Mouse (Mus musculus) cerebellum, adult 2 months (tissue): ENCODE data around the gene Fndc7. TPM values are rescaled to one million over a fixed set of nuclear protein-coding genes. Genes with fewer than 3 reads are reported as not detected.

Experiments used
- DNase-seq, 2 experiments: peaks; one replicate each; pipeline ENCODE4 v3.0.0; 2021
- H3K27ac ChIP-seq: fragments of 200-500 bp; 2 replicates; pipeline ENCODE4 v1.5.1; 2012; ENCODE audit warnings: low read length, control low read depth, inconsistent platforms; ENCODE audit not compliant: insufficient read depth
- H3K27me3 ChIP-seq: fragments of 200-500 bp; 2 replicates; pipeline ENCODE4 v1.6.1; 2012; ENCODE audit warnings: inconsistent platforms, mild to moderate bottlenecking, low read length, moderate library complexity; ENCODE audit not compliant: control insufficient read depth, insufficient read depth
- H3K4me1 ChIP-seq: fragments of 200-500 bp; 2 replicates; pipeline ENCODE4 v1.6.1; 2011; ENCODE audit warnings: low read length; ENCODE audit not compliant: control insufficient read depth, insufficient read depth
- H3K4me3 ChIP-seq: fragments of 200-500 bp; replicated peaks from 2 replicates; pipeline ENCODE3; 2011; ENCODE audit warnings: mild to moderate bottlenecking, low read depth, low read length, control low read depth; ENCODE audit not compliant: insufficient read depth
- CTCF ChIP-seq: fragments of 200-500 bp; IDR thresholded peaks from 2 replicates; pipeline ENCODE4 v1.5.1; 2011; ENCODE audit warnings: low read depth, mild to moderate bottlenecking, control low read depth, low read length, moderate library complexity, borderline replicate concordance; ENCODE audit not compliant: insufficient read depth
- POLR2A ChIP-seq: fragments of 200-500 bp; IDR thresholded peaks from 2 replicates; pipeline ENCODE4 v1.6.1; 2011; ENCODE audit warnings: low read length, control low read depth, borderline replicate concordance; ENCODE audit not compliant: insufficient read depth
- WGBS: fragments of 180-500 bp; shearing (Covaris S2); methylation state at CpG from one replicate; pipeline ENCODE4 v1.1.7; 2018; 5-methylcytosine and 5-hydroxymethylcytosine counted together
- polyA plus RNA-seq: library from polyadenylated mRNA; depleted of rRNA; stranded (reverse); fragments of >200 nt; gene quantifications from 2 replicates; pipeline ENCODE4 v1.2.3, GENCODE M21; 2012

The Fndc7 gene
- polyA plus RNA-seq, 1 experiment, result 0.11 TPM

- Histone ChIP-seq H3K4me3 (no peak overlapping the region), H3K27me3 (no peaks in the 10 kb centered on the region), H3K4me1 (no peaks in the 10 kb centered on the region; the same call in 1 of the 2 replicates), H3K27ac (no peak overlapping the region)
- no peak for DNase-seq
- 89% methylated on average over 6 of the region's 6 CpGs for WGBS
- no peak for TF ChIP-seq CTCF
- no peak for TF ChIP-seq POLR2A
Observed at GRCm38 (mm10) chr3:108902934-108903333, 13.1 kb upstream of the Fndc7 start.

- no peak for DNase-seq
- TF ChIP-seq POLR2A (no peak), CTCF (no peak)
- Histone ChIP-seq H3K27me3 (no peaks in the 10 kb centered on the region), H3K27ac (no peak overlapping the region), H3K4me1 (no peaks in the 10 kb centered on the region; the same call in 1 of the 2 replicates), H3K4me3 (no peak overlapping the region)
- 43% methylated on average over 2 of the region's 2 CpGs for WGBS
Observed at GRCm38 (mm10) chr3:108902038-108902437, 12.2 kb upstream of the Fndc7 start.

- no peak for DNase-seq
- Histone ChIP-seq H3K4me3 (no peak overlapping the region), H3K4me1 (no peaks in the 10 kb centered on the region; the same call in 1 of the 2 replicates), H3K27ac (no peak overlapping the region), H3K27me3 (no peaks in the 10 kb centered on the region)
- WGBS, result 29% methylated on average over 5 of the region's 5 CpGs
- no peak for TF ChIP-seq POLR2A
- TF ChIP-seq CTCF, result no peak
Observed at GRCm38 (mm10) chr3:108900681-108901080, 10.9 kb upstream of the Fndc7 start.

GRCm38 (mm10) chr3:108900147-108900546 is 10.3 kb upstream of the Fndc7 start:
- WGBS, result 91% methylated on average over 3 of the region's 3 CpGs
- no peaks in the 10 kb centered on the region for H3K27me3 ChIP-seq
- no peak overlapping the region for H3K4me3 ChIP-seq
- no peak for DNase-seq
- H3K4me1 ChIP-seq, result no peaks in the 10 kb centered on the region
- TF ChIP-seq CTCF (no peak), POLR2A (no peak)
- no peak overlapping the region for H3K27ac ChIP-seq

- 94% methylated on average over 4 of the region's 4 CpGs for WGBS
Observed at GRCm38 (mm10) chr3:108898640-108899039, 8.8 kb upstream of the Fndc7 start.

GRCm38 (mm10) chr3:108892914-108893313 is 3.1 kb upstream of the Fndc7 start:
- no peak overlapping the region for H3K27ac ChIP-seq
- H3K4me3 ChIP-seq, result no peak overlapping the region
- H3K4me1 ChIP-seq, result no peaks in the 10 kb centered on the region
- no peaks in the 10 kb centered on the region for H3K27me3 ChIP-seq
- TF ChIP-seq CTCF (no peak), POLR2A (no peak)
- 81% methylated on average over 4 of the region's 4 CpGs for WGBS
- no peak for DNase-seq

More at GRCm38 (mm10) chr3:108898640-108899039, 8.8 kb upstream of the Fndc7 start:
- no peaks in the 10 kb centered on the region for H3K27me3 ChIP-seq
- H3K4me3 ChIP-seq, result no peak overlapping the region
- DNase-seq, result no peak
- H3K27ac ChIP-seq, result no peak overlapping the region
- no peaks in the 10 kb centered on the region for H3K4me1 ChIP-seq
- no peak for TF ChIP-seq CTCF
- TF ChIP-seq POLR2A, result no peak

- no peak for DNase-seq
- Histone ChIP-seq H3K27me3 (no peaks in the 10 kb centered on the region), H3K4me3 (no peak overlapping the region), H3K4me1 (no peaks in the 10 kb centered on the region), H3K27ac (no peak overlapping the region)
- TF ChIP-seq CTCF (no peak), POLR2A (no peak)
- WGBS, result 65% methylated on average over 1 of the region's 1 CpGs
Observed at GRCm38 (mm10) chr3:108892080-108892479, 2.3 kb upstream of the Fndc7 start.

- Histone ChIP-seq H3K4me1 (no peaks in the 10 kb centered on the region), H3K27ac (no peak overlapping the region), H3K4me3 (no peak overlapping the region), H3K27me3 (no peaks in the 10 kb centered on the region)
- TF ChIP-seq POLR2A (no peak), CTCF (no peak)
- no peak for DNase-seq
- WGBS, result 96% methylated on average over 3 of the region's 3 CpGs
Observed at GRCm38 (mm10) chr3:108887618-108887975, 2.2 kb downstream of the Fndc7 start.
